Mouse (Mus musculus) limb, embryonic 12.5 days (tissue): ENCODE results near the gene Tmem190. TPM values are rescaled to one million over a fixed set of nuclear protein-coding genes. Genes with fewer than 3 reads are reported as not detected.
A peak's percentile ranks its signal among the peaks of the same experiment; 100 is the strongest.

Experiments
- ATAC-seq: fragments of 200-750 bp; cut with Nextera tagmentation; 2 replicates; pipeline ENCODE4 v1.8.0; 2017; ENCODE audit warnings: low read depth, moderate TSS enrichment; ENCODE audit not compliant: insufficient number of reproducible peaks, insufficient read depth, low FRiP score, low TSS enrichment
- H3K27ac ChIP-seq: fragments of 300-500 bp; sonication (generic); 2 replicates; pipeline ENCODE4 v1.5.1; 2016; ENCODE audit warnings: mild to moderate bottlenecking, moderate library complexity
- H3K27me3 ChIP-seq: fragments of 300-500 bp; sonication (generic); 2 replicates; pipeline ENCODE4 v1.6.1; 2016; ENCODE audit warnings: mild to moderate bottlenecking, moderate library complexity
- H3K36me3 ChIP-seq: fragments of 300-500 bp; sonication (generic); 2 replicates; pipeline ENCODE4 v1.6.1; 2016; ENCODE audit warnings: mild to moderate bottlenecking, moderate library complexity
- H3K4me1 ChIP-seq: fragments of 300-500 bp; sonication (generic); replicated peaks from 2 replicates; pipeline ENCODE4 v1.6.1; 2016
- H3K4me2 ChIP-seq: fragments of 300-500 bp; sonication (generic); 2 replicates; pipeline ENCODE4 v1.6.1; 2016; ENCODE audit warnings: mild to moderate bottlenecking, moderate library complexity
- H3K4me3 ChIP-seq: fragments of 300-500 bp; sonication (generic); replicated peaks from 2 replicates; pipeline ENCODE4 v1.5.1; 2016; ENCODE audit warnings: mild to moderate bottlenecking
- H3K9ac ChIP-seq: fragments of 300-500 bp; sonication (generic); replicated peaks from 2 replicates; pipeline ENCODE4 v1.6.1; 2016; ENCODE audit warnings: mild to moderate bottlenecking, moderate library complexity
- H3K9me3 ChIP-seq: fragments of 300-500 bp; sonication (generic); 2 replicates; pipeline ENCODE4 v1.6.1; 2016; ENCODE audit warnings: mild to moderate bottlenecking, moderate library complexity
- WGBS: fragments of 180-500 bp; shearing (Covaris S2); methylation state at CpG from one replicate; pipeline ENCODE4 v1.1.7; 2016; 5-methylcytosine and 5-hydroxymethylcytosine counted together
- polyA plus RNA-seq: library from polyadenylated mRNA; unstranded; fragments of >200 nt; fragmentation: Nextera tagmentation; extraction: Ambion mirVana; gene quantifications from 2 replicates; pipeline ENCODE4 v1.2.1, GENCODE M21; 2016

The Tmem190 gene
- polyA plus RNA-seq, 1 experiment from 2014 or later = 0.54 TPM

DNA sequence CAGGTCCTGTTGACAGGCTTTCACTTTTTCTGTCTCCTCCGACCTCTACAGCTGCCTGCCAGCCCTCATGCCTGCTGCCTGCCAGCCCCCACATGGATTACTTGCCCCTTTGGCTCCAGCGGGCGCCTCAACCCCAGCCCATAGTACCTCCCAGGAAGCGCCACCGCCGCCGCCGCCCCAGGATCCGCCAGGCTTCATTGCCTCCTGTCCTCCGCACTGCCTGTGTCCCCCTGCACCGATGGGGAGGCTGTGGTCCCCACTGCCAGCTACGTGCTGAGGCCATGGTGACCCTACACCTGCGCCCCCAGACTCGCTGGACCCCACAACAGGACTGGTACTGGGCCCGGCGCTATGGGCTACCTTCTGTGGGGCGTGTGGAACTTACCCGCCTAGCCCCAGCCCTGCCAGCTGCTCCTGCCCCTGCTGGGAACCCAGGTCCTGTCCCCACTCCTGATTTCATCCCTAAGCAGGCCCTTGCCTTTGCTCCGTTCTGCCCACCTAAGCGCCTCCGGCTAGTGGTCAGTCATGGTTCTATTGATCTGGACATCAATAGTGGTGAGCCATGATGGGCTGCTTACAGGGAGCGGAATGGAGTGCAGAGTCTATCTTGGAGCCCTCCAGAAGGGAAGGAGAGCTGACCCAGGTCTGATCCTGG lies 36.3 kb upstream of the Tmem190 start:
- H3K4me1 ChIP-seq = peaks cover 10% of the 10 kb centered on the region
- ATAC-seq = no peak
- no peak overlapping the region for H3K4me3 ChIP-seq
- H3K9ac ChIP-seq = no peak overlapping the region
- no peaks in the 10 kb centered on the region for H3K27me3 ChIP-seq
- 88% methylated on average over 22 of the region's 22 CpGs for WGBS
- H3K4me2 ChIP-seq = no peak overlapping the region
- no peaks in the 10 kb centered on the region for H3K9me3 ChIP-seq
- no peak overlapping the region for H3K27ac ChIP-seq
- H3K36me3 ChIP-seq = peaks cover 55% of the 10 kb centered on the region

- Histone ChIP-seq H3K4me2 (no peak overlapping the region), H3K9ac (no peak overlapping the region), H3K36me3 (peaks cover 49% of the 10 kb centered on the region), H3K4me3 (no peak overlapping the region), H3K9me3 (no peaks in the 10 kb centered on the region), H3K27me3 (no peaks in the 10 kb centered on the region), H3K27ac (no peak overlapping the region), H3K4me1 (peaks cover 10% of the 10 kb centered on the region)
- no peak for ATAC-seq
- 66% methylated on average over 9 of the region's 9 CpGs for WGBS
Observed at GRCm38 (mm10) chr7:4747156-4747899, 35.4 kb upstream of the Tmem190 start.

GRCm38 (mm10) chr7:4748321-4748720 lies 34.4 kb upstream of the Tmem190 start:
- H3K9me3 ChIP-seq = no peaks in the 10 kb centered on the region
- no peak overlapping the region for H3K9ac ChIP-seq
- peaks cover 12% of the 10 kb centered on the region for H3K4me1 ChIP-seq
- no peak overlapping the region for H3K4me3 ChIP-seq
- ATAC-seq = no peak
- H3K27ac ChIP-seq = no peak overlapping the region
- H3K36me3 ChIP-seq = peaks cover 40% of the 10 kb centered on the region
- H3K4me2 ChIP-seq = no peak overlapping the region
- 76% methylated on average over 4 of the region's 4 CpGs for WGBS
- H3K27me3 ChIP-seq = no peaks in the 10 kb centered on the region

- no peak overlapping the region for H3K27ac ChIP-seq
- no peak overlapping the region for H3K4me3 ChIP-seq
- H3K4me1 ChIP-seq = peaks cover 12% of the 10 kb centered on the region
- peaks cover 31% of the 10 kb centered on the region for H3K36me3 ChIP-seq
- no peak overlapping the region for H3K9ac ChIP-seq
- no peaks in the 10 kb centered on the region for H3K9me3 ChIP-seq
- H3K4me2 ChIP-seq = no peak overlapping the region
- H3K27me3 ChIP-seq = no peaks in the 10 kb centered on the region
- WGBS = 89% methylated on average over 2 of the region's 2 CpGs
- no peak for ATAC-seq
Observed at GRCm38 (mm10) chr7:4749169-4749568, 33.6 kb upstream of the Tmem190 start.

GRCm38 (mm10) chr7:4751971-4752820 lies 30.5 kb upstream of the Tmem190 start:
- Histone ChIP-seq H3K9ac (peak overlapping the region; percentile 42), H3K9me3 (0 out of 2 replicates have a peak, but pooled peaks cover 5% of the 10 kb centered on the region), H3K27ac (peak overlapping the region; percentile 87)

GRCm38 (mm10) chr7:4752821-4753570 lies 29.7 kb upstream of the Tmem190 start, which contains the start of gene Cox6b2:
Cox6b2 (minus strand) TSS chr7:4753094.
- ATAC-seq = peak; percentile 93
- 5% methylated on average over 24 of the region's 24 CpGs for WGBS
- peak within 1 kb of the TSS; percentile 61 for H3K4me2 ChIP-seq
- peak within 1 kb of the TSS; percentile 44 for H3K4me3 ChIP-seq
- peaks cover 12% of the 10 kb centered on the region for H3K4me1 ChIP-seq
- H3K27me3 ChIP-seq = no peaks in the 10 kb centered on the region
- peak within 1 kb of the TSS; percentile 42 for H3K9ac ChIP-seq
- H3K27ac ChIP-seq = peak within 1 kb of the TSS; percentile 87
- H3K36me3 ChIP-seq = peaks cover 4% of the 10 kb centered on the region; the same call in 1 of the 2 replicates
- 0 out of 2 replicates have a peak, but pooled peaks cover 5% of the 10 kb centered on the region for H3K9me3 ChIP-seq

More at GRCm38 (mm10) chr7:4751971-4752820, 30.5 kb upstream of the Tmem190 start:
- no peaks in the 10 kb centered on the region for H3K27me3 ChIP-seq
- peaks cover 12% of the 10 kb centered on the region for H3K4me1 ChIP-seq
- WGBS = 2% methylated on average over 30 of the region's 30 CpGs
- H3K4me3 ChIP-seq = peak overlapping the region; percentile 44
- peaks cover 4% of the 10 kb centered on the region; the same call in 1 of the 2 replicates for H3K36me3 ChIP-seq
- peak overlapping the region; percentile 61 for H3K4me2 ChIP-seq
- peak; percentile 63 for ATAC-seq

DNA sequence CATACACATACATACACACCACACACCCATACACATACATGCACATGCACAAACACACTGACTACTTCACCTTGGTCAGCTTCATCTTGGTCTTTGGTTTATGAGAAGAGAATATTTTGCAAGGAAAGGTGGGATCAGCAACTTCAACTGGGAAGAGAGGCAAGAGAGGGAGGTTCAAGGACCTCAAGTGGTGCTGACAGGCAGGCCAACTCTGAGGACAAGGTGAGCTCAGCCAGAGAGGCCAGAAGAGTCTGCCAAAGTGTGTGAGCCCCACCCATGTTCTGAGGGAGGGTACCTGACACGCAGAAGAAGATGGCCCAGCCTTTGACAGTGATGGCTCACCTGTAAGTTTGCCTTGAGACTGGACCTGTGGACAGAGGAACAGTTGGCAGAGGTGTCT lies 23.1 kb upstream of the Tmem190 start:
- no peaks in the 10 kb centered on the region for H3K4me1 ChIP-seq
- H3K4me3 ChIP-seq = no peak overlapping the region
- no peak overlapping the region for H3K9ac ChIP-seq
- no peaks in the 10 kb centered on the region for H3K27me3 ChIP-seq
- H3K36me3 ChIP-seq = no peaks in the 10 kb centered on the region
- 0 out of 2 replicates have a peak, but pooled peaks cover 5% of the 10 kb centered on the region for H3K9me3 ChIP-seq
- H3K4me2 ChIP-seq = no peak overlapping the region
- H3K27ac ChIP-seq = no peak overlapping the region
- WGBS = 50% methylated on average over 1 of the region's 1 CpGs
- ATAC-seq = no peak

DNA sequence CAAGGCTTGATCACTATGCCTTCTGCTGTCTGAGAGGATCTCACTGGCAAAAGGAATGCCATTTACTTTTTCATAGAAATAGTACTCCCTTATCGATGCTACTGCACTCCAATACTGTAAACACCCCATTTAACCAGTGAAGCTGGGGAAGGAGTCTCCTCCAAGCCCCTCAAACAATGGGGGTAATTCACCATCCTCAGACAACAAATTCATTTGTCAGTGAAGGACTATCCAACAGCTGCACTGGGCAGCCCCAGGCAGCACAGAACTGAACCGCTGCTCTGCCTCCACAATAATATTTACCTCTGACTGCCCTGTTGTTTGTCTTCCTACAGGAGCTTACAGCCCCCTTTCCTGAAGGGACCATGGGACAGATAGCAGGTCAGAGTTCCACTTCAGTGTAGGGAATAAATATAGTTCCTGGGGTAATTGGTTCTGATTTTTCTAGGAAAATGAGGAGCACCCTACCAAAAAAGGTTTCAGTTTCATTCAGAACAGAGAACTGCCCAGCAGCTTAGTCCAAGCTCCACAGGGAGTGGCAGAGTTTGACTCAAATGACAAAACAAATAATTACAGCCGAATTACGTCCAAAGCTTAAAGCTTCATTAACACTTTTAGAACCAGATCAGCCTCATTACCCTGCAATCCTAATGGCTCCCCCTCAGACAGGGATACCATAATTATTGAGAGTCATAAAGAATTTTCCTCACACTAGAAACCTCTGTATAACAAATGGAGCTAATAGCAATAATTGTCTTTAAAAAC lies 17.6 kb upstream of the Tmem190 start:
- ATAC-seq = no peak
- 19% methylated on average over 4 of the region's 4 CpGs for WGBS
- peak overlapping the region; percentile 7; the same call in 1 of the 2 replicates for H3K4me2 ChIP-seq
- no peaks in the 10 kb centered on the region for H3K4me1 ChIP-seq
- H3K9me3 ChIP-seq = no peaks in the 10 kb centered on the region
- H3K36me3 ChIP-seq = no peaks in the 10 kb centered on the region
- H3K4me3 ChIP-seq = no peak overlapping the region
- no peak overlapping the region for H3K27ac ChIP-seq
- H3K9ac ChIP-seq = peak overlapping the region; percentile 14; the same call in 1 of the 2 replicates
- no peaks in the 10 kb centered on the region for H3K27me3 ChIP-seq

DNA sequence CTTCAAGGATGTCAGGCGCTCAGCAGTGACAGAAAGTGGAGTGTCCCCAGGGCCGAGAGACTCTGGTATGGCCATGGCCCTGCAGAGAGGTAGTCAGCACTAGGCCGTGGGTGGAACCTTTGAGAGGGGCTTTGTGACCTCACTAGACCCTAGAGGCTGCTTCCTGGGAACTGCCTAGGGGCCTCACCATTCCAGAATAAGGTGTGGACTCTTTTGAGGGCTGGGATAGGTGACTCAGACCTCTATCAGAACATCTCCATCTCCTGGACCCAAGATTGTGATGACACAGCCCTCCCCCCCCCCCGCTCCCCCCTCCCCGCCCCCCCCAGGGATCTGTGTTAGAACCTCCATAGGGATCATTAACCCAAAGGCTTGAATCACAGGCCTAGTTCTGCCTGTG lies 11.5 kb upstream of the Tmem190 start, which contains the start of gene Fam71e2:
Fam71e2 (minus strand) TSS at position 101 of the 400 bp plus-strand sequence.
- no peaks in the 10 kb centered on the region for H3K9me3 ChIP-seq
- H3K9ac ChIP-seq = no peak within 1 kb of the TSS; the same call in 1 of the 2 replicates
- no peaks in the 10 kb centered on the region for H3K4me1 ChIP-seq
- H3K4me3 ChIP-seq = no peak within 1 kb of the TSS
- H3K4me2 ChIP-seq = no peak within 1 kb of the TSS
- H3K27me3 ChIP-seq = peaks cover 21% of the 10 kb centered on the region
- no peak for ATAC-seq
- 65% methylated on average over 3 of the region's 5 CpGs for WGBS
- no peak within 1 kb of the TSS for H3K27ac ChIP-seq
- H3K36me3 ChIP-seq = no peaks in the 10 kb centered on the region

- peaks cover 61% of the 10 kb centered on the region for H3K27me3 ChIP-seq
- ATAC-seq = no peak
- WGBS = 50% methylated on average over 10 of the region's 10 CpGs
- H3K9ac ChIP-seq = no peak overlapping the region
- H3K4me3 ChIP-seq = no peak overlapping the region
- H3K4me1 ChIP-seq = peaks cover 22% of the 10 kb centered on the region
- no peak overlapping the region for H3K4me2 ChIP-seq
- H3K9me3 ChIP-seq = no peaks in the 10 kb centered on the region
- H3K36me3 ChIP-seq = no peaks in the 10 kb centered on the region
- no peak overlapping the region for H3K27ac ChIP-seq
Observed at GRCm38 (mm10) chr7:4776131-4776530, 6.6 kb upstream of the Tmem190 start.
